Mouse (Mus musculus): ENCODE measurements around the gene Gm21988.

Gene Gm21988

GRCm38 (mm10) chr11:70235254-70235900, 4.3 kb downstream of the Gm21988 start:
- DNase-seq, result peak in 1 of 2 experiments; percentile 7

- peak in 1 of 2 experiments; percentile 22 for DNase-seq
Observed at GRCm38 (mm10) chr11:70234497-70234896, 5.1 kb downstream of the Gm21988 start.

DNA sequence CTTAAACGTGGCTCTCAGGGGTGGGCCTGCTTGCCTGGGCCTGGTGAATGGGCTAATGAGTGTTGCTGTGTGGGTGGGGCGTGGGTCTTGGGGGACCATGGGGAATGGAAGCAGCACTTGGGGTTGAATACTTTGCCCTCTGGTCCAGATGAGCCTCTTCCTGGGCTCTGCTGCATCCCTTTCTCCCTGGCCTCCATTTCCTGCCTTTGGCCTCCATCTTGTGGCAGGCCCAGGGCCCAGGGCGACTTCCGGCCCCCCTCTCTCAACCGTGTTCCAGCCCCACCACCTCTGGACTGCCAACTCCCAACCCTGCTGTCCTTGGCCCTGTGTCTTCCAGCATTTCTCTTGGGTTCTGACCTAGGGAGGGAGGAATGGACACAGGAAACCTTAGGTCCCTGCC, 5.6 kb downstream of the Gm21988 start:
- DNase-seq, result peak; percentile 60 to 63

DNA sequence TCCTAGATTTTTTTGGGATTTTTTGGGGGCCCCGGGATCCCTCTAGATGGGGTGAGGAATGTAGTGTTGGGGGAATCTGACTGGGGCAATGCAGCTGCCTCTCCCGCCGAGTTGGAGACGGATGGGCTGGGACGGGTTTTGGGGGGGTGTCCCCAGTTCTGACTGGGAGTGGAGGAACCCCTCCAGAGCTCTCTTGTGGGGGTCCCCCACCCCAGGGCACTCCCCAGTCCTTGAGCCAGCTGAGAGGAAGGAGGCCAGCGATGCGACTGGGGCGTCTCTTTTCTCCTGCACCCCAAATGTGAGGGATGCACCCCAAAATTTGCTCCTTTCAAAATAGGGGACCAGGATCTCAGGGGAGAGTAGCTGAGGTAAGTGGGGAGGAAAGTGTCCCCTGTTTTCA, 6.6 kb downstream of the Gm21988 start:
- DNase-seq, result peak; percentile 74 to 79

GRCm38 (mm10) chr11:70232546-70232945, 7.1 kb downstream of the Gm21988 start:
- DNase-seq, result peak; percentile 88 to 89

- DNase-seq, result peak; percentile 93 to 94
Observed at GRCm38 (mm10) chr11:70230239-70230727, 9.3 kb downstream of the Gm21988 start.

- peak; percentile 33 to 34 for DNase-seq
Observed at GRCm38 (mm10) chr11:70229260-70230010, 10.2 kb downstream of the Gm21988 start, which contains the start of gene Bcl6b. TSS of gene Bcl6b (minus strand) at chr11:70229798.

DNA sequence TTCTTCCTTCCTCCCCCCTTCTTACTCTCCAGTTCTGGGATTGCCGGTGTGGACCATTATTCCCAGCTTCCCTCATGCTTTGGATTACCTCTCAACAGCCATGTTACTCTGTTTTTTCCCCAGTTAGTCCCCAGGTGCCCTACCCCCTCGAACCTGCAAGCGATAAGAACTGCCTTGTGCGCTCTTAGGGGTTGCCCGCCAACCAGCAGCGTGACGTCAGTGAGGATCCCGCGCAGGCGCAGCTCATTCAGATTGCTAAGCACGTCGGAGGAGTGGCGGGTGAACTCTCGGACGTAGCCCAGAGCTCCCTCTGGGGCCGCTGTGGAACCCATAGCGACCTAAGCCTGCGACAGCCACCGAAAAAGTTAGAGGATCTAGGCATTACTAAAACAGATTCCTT, 10.8 kb downstream of the Gm21988 start:
- peak; percentile 90 to 91 for DNase-seq

DNA sequence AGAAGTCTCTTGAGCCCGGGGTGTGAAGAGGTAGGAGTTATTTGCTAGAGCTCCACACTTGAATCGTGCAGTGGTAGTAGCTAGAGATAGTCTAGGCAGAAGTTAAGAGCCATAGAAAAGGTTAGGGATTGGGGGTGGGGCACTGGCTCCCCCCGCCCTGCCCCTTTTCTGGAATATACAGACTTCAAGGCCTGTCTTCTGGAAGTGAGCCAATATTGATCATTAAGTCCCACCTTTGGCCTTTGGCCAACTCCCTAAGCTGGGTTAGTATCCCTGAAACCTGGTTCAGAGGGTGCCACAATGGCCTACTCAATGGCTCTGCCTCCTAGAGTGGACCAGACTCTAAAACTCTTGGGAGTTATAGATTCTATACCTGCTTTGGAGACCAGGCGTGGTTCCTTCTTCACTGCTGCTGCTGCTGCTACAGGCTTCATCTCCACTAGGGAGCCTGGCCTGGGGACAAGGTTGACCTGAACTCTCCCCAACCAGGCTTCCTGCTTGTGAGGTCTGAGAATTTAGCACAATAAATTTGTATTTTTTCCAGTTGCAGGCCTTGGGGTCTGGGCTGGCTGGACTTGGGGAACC, 11.9 kb downstream of the Gm21988 start:
- DNase-seq, result peak in 1 of 2 experiments; percentile 28

DNA sequence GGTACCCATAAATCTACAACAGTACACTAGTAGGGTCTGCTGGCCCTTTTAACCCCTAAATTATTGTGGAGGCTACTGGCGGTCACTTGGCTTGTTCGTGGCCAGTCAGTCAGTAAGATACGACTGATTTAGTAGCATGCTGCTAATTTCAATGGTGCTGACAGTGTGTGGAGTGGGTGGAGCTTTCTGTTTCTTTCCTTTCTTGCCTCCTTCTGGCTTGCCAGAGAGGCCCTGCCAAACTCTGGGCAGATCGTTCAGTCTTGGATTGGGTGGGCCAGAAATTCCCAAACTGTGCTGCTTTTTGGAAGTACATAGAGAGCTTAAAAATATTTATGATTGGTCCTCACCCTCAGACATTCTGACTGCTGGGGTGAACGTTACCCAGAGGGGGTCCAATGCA, 12.5 kb downstream of the Gm21988 start:
- DNase-seq, result no peak

DNA sequence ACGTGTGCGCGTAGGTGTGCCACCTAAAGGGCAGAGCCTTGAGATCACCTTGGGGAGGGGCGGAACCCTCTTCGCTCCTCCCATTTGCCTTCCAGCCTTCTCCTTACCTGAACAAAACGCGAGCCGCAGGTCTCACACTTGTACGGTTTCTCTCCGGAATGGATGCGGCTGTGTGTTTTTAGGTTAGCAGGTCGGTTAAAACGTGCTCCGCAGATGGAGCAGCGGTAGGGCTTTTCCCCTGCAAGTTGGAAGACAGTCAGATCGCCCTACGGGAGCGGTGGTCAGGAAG, 13.1 kb downstream of the Gm21988 start:
- DNase-seq, result no peak

DNA sequence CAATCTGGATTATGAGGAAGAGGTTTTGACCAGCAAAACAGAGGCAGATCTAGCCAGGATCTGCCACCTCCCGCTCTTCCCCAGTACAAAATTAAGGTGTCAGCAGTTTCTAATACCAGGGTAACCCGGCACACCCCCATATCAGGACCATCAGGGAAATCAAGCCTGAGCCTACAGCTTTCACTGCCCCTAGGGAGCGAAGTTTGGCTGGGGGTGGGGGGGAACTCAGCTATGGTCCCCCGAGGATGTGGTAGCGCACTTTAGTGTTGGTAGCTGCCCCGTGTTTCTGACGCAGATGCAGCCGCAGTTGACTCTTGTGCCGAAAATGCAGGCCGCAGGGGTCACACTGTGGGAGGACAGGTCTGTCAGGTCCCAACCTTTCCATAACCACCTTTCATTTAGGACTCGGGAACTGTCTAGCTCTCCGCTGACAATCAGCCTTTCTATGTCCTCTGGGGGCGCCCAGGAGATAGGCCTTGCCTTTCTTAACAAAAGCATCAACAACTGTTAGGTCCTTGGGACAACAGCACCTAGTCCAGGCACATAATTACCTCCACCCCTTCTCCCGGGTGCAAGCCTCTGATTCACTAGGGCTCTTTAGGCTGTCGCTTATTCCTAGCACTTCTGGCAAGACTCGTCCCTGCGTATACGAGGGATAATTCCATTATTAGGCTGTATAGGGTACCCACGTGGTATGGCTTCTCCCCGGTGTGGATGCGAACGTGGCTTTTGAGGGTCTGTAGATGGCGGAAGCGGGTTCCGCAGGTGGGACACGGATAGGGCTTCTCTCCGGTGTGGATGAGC, 13.6 kb downstream of the Gm21988 start:
- DNase-seq, result peak in 1 of 2 experiments; percentile 16

DNA sequence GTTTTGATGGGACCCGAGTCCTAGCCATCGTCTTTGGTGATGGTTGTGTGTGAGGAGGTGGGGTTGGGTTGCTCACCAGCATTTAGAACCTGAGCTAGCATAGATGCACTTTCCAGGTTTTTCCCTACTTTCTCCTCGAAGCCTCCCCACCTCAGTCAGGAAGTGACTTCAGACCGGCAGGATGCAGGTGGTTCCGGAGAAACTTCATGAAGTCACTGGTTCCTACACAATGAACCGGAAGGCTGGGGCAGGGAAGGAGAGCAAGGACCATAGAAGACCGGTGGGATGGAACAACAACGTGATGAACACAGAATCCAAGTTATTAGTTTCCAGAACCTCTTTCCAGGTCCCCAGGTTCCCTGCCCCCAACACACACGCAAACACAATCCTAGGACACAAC, 15.9 kb downstream of the Gm21988 start:
- DNase-seq, result no peak

DNA sequence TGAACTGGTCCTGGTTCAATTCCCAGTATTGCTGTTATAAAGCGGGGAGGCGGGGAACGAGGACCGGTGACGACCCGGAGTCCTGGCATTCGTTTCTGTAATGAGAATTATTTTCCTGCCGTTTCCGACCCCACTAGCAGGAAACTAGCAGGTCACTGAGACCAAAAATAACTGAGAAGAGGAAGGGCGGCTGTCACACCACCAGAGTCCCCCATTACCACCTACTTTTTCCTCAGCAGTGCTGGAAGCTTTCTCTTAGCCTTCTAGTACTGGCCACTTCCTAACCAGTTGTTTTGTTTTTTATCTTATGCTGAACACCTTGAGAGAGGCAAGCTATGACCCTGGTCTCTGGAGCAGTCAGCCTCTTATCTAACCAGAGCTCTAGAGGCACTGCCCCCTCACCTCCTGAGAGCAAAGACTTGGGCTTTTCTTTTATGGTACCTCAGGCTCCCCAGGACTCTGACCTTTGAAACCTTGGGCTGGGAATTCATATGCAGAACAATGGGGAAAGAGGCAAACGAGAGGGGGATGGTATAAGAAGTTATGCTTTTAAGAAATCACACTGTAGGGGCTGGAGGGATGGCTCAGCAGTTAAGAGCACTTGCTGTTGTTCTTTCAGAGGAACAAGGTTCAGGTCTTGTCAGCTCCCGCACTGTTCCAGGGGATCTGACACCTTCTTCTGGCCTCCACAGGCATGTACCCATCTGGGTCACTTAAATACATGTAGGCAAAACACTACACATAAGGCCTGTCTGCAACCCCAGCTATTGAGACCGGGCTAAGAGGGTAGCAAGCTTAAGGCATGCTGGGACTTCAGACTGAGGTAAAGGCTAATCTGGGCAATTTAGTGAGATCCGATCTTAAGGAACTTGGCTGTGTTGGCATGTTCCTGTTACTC, 17.8 kb downstream of the Gm21988 start:
- peak; percentile 51 to 66 for DNase-seq

GRCm38 (mm10) chr11:70220731-70221602, 18.7 kb downstream of the Gm21988 start, which contains the start of gene Slc16a13:
TSS of gene Slc16a13 (minus strand) at chr11:70221064.
- DNase-seq, result peak; percentile 98 to 99

DNA sequence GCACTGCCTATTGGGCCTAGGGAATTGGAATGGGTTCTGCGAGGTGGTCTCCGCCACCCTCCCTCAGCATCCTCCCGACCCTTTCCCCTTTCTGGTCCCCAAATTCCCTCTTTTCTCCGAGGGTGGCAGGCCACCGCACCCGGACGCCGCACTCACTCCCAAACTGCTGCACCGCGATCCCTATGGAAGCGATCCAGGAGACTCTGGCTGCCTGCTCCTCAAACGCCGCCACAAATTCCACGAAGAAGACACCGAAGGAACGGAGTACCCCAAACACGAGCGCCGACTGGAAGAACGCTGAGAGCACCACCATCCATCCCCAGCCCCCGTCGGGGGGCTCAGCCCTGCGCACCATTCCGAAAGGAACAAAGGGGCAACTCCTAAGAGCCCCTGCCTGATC, 19.3 kb downstream of the Gm21988 start:
- peak; percentile 65 to 77 for DNase-seq

- no peak for DNase-seq
Observed at GRCm38 (mm10) chr11:70219873-70220272, 19.8 kb downstream of the Gm21988 start.

- DNase-seq, result peak in 1 of 2 experiments; percentile 32
Observed at GRCm38 (mm10) chr11:70218741-70219470, 20.7 kb downstream of the Gm21988 start.

DNA sequence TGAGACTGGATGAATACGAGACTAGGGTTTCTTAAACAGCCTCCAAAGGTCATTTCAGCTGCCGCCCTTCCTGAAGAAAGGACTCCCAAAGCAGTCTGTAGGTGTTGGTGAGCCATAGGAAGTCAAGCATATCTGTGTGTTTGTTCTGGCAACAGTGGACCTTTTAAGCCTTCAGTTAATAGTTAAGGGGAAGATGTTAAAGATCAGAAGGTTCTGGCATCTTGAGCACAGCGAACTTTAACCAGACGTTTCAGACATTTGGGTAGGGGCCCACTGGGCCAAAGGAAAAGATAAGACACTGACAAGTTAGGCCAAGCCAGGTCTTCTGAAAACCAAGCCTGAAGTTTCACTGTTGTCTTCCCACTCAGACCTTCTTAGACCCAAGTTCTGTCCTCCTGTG, 21.6 kb downstream of the Gm21988 start:
- no peak for DNase-seq

DNA sequence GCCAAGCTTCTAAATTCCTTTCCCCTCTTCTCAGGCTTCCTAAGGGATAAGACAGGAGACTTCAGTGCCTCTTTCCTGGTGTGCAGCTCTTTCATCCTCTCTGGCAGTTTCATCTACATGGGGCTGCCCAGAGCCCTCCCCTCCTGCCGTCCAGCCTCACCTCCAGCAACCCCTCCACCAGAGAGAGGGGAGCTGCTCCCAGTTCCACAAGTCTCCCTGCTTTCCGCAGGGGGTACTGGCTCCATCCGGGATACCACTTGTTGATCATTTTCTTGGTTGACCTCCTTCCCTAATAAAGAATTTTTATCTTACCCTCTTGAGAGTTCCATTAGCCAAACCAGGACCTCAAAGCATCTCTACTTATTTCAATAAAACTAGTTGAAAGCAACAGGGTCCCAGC, 23.5 kb downstream of the Gm21988 start:
- DNase-seq, result no peak

Data from cerebellum, postnatal 10 days (tissue).